Mouse (Mus musculus) megakaryocyte, embryonic 14.5 days (primary cell): ENCODE measurements around the gene Fbxw4. TPM values are rescaled to one million over a fixed set of nuclear protein-coding genes. Genes with fewer than 3 reads are reported as not detected.
A peak's percentile ranks its signal among the peaks of the same experiment; 100 is the strongest.

Source experiments
- H3K27me3 ChIP-seq: replicated peaks from 2 replicates; pipeline ENCODE3; 2012; ENCODE audit warnings: inconsistent platforms
- H3K36me3 ChIP-seq: replicated peaks from 2 replicates; pipeline ENCODE3; 2012; ENCODE audit warnings: low read length, inconsistent platforms, mixed read lengths
- H3K4me1 ChIP-seq: 2 replicates; pipeline ENCODE4 v1.6.1; 2012; ENCODE audit warnings: inconsistent platforms
- H3K4me3 ChIP-seq: replicated peaks from 2 replicates; pipeline ENCODE3; 2012; ENCODE audit warnings: moderate library complexity, mild to moderate bottlenecking, inconsistent platforms
- H3K9me3 ChIP-seq: 2 replicates; pipeline ENCODE4 v1.6.1; 2012; ENCODE audit warnings: inconsistent platforms
- FLI1 ChIP-seq: IDR thresholded peaks from 2 replicates; pipeline ENCODE4 v1.6.1; 2012; ENCODE audit warnings: low read length, inconsistent platforms, mixed read lengths
- GATA1 ChIP-seq: IDR thresholded peaks from 3 replicates; pipeline ENCODE4 v1.6.1; 2012; ENCODE audit warnings: mixed read lengths, low read length, inconsistent platforms, borderline replicate concordance
- polyA plus RNA-seq: library from polyadenylated mRNA; stranded (reverse); fragments of >175 nt; gene quantifications from 2 replicates; pipeline ENCODE4 v1.2.3, GENCODE M21; 2012; ENCODE audit warnings: low replicate concordance; ENCODE audit not compliant: insufficient read depth

Gene Fbxw4
- polyA plus RNA-seq, 1 experiment = 14.3 TPM

DNA sequence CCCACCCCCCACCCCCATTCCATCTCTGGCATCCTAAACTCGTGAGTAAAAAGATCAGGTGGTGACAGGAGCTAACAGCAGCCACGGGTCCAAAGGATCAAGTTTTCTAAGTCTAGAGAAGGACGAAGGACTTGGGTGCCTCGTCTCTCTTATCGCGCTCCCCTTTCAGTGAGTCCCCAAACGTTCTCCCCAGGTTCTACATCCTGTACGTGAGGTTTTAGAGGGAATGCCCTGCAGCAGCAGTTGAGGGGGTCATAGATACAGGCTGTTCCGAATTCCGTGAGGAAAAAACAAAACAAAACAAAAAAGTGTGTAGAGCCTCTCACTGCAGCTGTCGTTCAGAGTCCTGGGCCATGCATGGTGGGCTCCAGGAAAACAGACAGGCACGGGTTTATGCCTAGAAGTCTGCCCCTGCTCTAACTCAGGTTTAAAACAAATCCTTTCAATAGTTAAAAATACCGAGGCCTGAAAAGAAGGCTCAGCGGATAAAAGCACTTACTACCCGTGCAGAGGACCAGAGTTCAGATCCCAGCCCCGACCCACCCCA is 16.7 kb upstream of the Fbxw4 start:
- Histone ChIP-seq H3K4me3 (peak overlapping the region; percentile 89), H3K4me1 (peaks cover 20% of the 10 kb centered on the region), H3K27me3 (peaks cover 63% of the 10 kb centered on the region), H3K9me3 (peaks cover 5% of the 10 kb centered on the region), H3K36me3 (no peaks in the 10 kb centered on the region)
- TF ChIP-seq GATA1 (no peak), FLI1 (no peak)

- TF ChIP-seq GATA1 (no peak), FLI1 (no peak)
- H3K4me1 ChIP-seq = peaks cover 20% of the 10 kb centered on the region
- H3K4me3 ChIP-seq = peak overlapping the region; percentile 89
- H3K36me3 ChIP-seq = no peaks in the 10 kb centered on the region
- peaks cover 7% of the 10 kb centered on the region for H3K9me3 ChIP-seq
- peaks cover 59% of the 10 kb centered on the region for H3K27me3 ChIP-seq
Measured at GRCm38 (mm10) chr19:45675720-45676581, 15.8 kb upstream of the Fbxw4 start.

DNA sequence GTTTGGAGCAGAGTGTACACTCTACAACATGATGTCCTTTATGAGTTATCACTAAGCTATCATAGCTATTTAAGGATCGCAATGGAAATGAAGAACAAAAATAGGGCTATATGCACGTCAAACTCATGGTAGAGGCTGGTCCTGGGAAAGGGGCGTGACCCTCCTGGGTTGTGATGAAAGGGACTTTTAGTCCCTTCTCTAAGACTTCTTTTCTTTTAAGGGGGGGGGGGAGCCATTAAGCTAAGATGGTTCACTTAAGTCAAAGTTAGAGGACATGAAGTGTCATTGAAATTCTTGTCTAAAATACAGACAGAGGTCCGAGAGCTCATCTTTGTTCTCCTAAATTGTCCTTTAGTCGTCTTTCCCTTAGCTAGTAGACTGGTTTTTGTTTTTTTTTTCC is 15.1 kb upstream of the Fbxw4 start:
- TF ChIP-seq GATA1 (no peak), FLI1 (no peak)

DNA sequence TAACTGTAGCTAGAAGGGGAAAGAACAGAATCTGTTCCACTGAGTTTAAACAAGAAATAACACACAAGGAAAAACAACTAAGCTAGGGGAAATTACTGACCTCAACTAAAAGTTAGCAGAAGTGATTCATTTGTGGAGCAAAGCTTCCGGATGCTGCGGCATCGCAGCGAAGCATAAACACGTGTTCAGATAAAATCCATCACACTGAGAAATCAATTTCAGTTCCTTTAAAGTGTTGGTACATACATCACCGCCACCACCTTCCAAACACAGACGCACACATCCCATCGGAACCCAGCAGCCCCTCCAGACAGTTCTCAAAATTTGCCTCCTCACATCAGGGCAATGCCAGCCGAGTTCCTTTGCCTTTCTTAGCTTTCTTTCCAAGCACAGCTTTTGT is 12.9 kb upstream of the Fbxw4 start:
- Histone ChIP-seq H3K9me3 (peaks cover 16% of the 10 kb centered on the region), H3K4me3 (no peak overlapping the region), H3K36me3 (no peaks in the 10 kb centered on the region), H3K27me3 (peaks cover 53% of the 10 kb centered on the region), H3K4me1 (peaks cover 20% of the 10 kb centered on the region)
- TF ChIP-seq FLI1 = no peak
- no peak for TF ChIP-seq GATA1

More for the DNA sequence above, 15.1 kb upstream of the Fbxw4 start:
- Histone ChIP-seq H3K4me3 (peak overlapping the region; percentile 46), H3K27me3 (peaks cover 54% of the 10 kb centered on the region), H3K36me3 (no peaks in the 10 kb centered on the region), H3K9me3 (peaks cover 7% of the 10 kb centered on the region), H3K4me1 (peaks cover 20% of the 10 kb centered on the region)

DNA sequence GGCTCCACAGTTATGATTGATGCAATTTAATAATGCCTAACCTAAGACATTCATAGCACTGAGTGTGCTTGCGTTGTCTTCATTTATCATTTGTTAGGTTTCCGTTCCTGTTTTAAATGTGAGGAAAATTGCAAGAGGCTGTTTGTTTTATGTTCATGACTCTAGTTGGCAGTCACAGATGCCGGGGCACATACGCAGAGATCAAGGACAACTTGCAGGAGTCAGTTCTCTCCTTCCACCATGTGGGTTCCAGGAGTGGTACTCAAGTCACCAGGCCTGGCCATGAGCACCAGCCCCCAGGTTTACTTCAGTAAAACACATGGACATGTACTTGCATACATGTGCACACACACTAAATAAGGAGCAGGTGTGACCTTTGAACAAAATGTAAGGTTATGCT is 8.9 kb upstream of the Fbxw4 start:
- TF ChIP-seq FLI1 = no peak
- H3K4me3 ChIP-seq = no peak overlapping the region
- H3K4me1 ChIP-seq = no peaks in the 10 kb centered on the region
- H3K9me3 ChIP-seq = peaks cover 16% of the 10 kb centered on the region
- no peaks in the 10 kb centered on the region for H3K36me3 ChIP-seq
- H3K27me3 ChIP-seq = peaks cover 30% of the 10 kb centered on the region

DNA sequence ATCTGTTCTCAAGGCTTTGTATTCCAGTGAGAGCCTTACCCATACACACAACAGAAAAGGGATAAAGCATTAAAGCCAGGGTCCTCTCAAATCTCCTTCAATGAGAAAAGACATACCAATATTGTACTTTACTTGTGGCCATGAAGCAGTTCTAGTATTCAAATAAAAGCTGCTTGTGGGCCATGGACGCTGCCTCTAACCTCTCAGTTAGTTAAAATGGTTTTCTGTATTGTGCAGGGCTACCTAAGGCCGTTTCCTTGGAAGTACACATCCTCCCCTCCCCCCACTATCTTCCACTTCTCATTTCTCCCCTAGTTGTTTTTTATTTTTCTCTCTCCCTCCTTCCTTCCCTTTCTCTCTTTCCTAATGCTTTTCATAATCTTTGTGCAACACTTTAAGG is 3.7 kb upstream of the Fbxw4 start:
- H3K4me3 ChIP-seq = no peak overlapping the region
- no peaks in the 10 kb centered on the region for H3K9me3 ChIP-seq
- H3K4me1 ChIP-seq = peaks cover 14% of the 10 kb centered on the region
- H3K36me3 ChIP-seq = no peaks in the 10 kb centered on the region
- no peaks in the 10 kb centered on the region for H3K27me3 ChIP-seq
- TF ChIP-seq FLI1 = no peak
- no peak for TF ChIP-seq GATA1

DNA sequence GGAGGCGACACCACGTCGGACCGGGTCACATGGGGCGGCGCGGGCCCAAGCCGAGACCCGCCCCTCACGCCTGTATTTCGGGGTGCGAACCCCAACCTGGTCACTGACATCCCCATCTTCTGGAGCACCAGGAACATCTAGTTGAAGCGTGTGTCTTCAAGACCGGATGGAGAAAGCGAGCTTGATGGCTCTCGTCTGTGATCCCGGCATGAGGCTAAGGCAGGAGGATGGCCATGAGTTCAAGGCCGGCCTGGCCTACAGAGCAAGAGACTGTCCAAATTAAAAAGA is 335 bp upstream of the Fbxw4 start:
- H3K9me3 ChIP-seq = no peaks in the 10 kb centered on the region
- H3K4me1 ChIP-seq = peaks cover 31% of the 10 kb centered on the region
- TF ChIP-seq FLI1 (no peak), GATA1 (no peak)
- H3K4me3 ChIP-seq = peak overlapping the region; percentile 97
- peaks cover 3% of the 10 kb centered on the region for H3K36me3 ChIP-seq
- H3K27me3 ChIP-seq = no peaks in the 10 kb centered on the region

- Histone ChIP-seq H3K4me3 (peak overlapping the region; percentile 97), H3K36me3 (peaks cover 3% of the 10 kb centered on the region), H3K9me3 (no peaks in the 10 kb centered on the region), H3K27me3 (no peaks in the 10 kb centered on the region), H3K4me1 (peaks cover 32% of the 10 kb centered on the region)
- TF ChIP-seq FLI1 = no peak
Measured at GRCm38 (mm10) chr19:45659301-45659737, 793 bp downstream of the Fbxw4 start.

DNA sequence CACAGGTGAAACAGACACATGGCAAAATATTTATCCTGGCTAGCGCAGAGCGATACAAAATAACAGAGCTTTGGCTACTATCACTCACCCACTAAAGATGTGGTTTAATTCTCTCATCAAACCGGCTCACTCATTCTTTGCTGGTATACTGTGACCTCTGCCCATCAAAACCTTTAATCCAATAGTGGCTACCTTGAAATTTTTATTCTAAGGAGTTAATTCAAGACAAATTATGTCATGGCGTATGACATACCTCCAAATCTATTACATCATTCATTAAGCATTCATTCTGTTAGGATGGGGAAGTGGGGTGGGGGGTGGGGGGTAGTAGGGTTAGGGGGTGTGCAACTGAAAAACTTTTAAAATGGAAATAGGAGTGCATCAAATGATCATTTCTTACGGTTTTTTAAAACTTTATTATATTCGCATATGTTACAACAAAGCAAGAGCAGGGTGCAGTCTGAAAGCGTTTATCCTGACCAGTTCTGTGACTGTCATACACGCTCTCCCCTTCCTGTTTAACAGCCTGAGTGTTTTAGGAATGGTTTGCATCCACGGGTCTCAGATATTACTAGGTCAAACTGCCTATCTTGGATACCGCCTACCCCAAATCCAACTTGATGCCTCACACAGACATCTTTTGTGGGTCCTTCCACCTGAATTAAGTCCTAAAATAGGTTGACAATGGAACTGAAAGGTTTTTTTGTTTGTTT is 1.4 kb downstream of the Fbxw4 start:
- Histone ChIP-seq H3K4me3 (peak overlapping the region; percentile 97), H3K36me3 (peaks cover 8% of the 10 kb centered on the region), H3K9me3 (no peaks in the 10 kb centered on the region), H3K27me3 (no peaks in the 10 kb centered on the region), H3K4me1 (peaks cover 32% of the 10 kb centered on the region)
- TF ChIP-seq FLI1 = no peak
- no peak for TF ChIP-seq GATA1

- no peaks in the 10 kb centered on the region for H3K9me3 ChIP-seq
- TF ChIP-seq FLI1 = no peak
- no peak for TF ChIP-seq GATA1
- no peaks in the 10 kb centered on the region for H3K27me3 ChIP-seq
- H3K4me1 ChIP-seq = peaks cover 41% of the 10 kb centered on the region
- H3K4me3 ChIP-seq = no peak overlapping the region
- H3K36me3 ChIP-seq = peaks cover 12% of the 10 kb centered on the region
Measured at GRCm38 (mm10) chr19:45657828-45658227, 2.3 kb downstream of the Fbxw4 start.
